Mouse (Mus musculus): ENCODE measurements at regions not wholly inside any gene's neighbourhood (a gene's known extent, or its start where the extent isn't known, plus 50 kb on each side); places are given as distances from the start of the nearest gene placed in this dataset.

GRCm38 (mm10) chr16:91174401-91174800 lies 50.9 kb upstream of the Olig2 start:
- no peak for ATAC-seq (ENCODE audit: low FRiP score, low TSS enrichment)
- 55% methylated on average over 4 of the region's 4 CpGs for WGBS

More at GRCm38 (mm10) chr16:91174401-91174800, 50.9 kb upstream of the Olig2 start:
- no peak for DNase-seq (ENCODE audit: low spot score)
- Histone ChIP-seq H3K4me1 (replicated peaks; ENCODE audit: control insufficient read depth, insufficient read depth) (no peaks in the 10 kb centered on the region), H3K9ac (ENCODE audit: low read length) (no peak overlapping the region), H3K27me3 (ENCODE audit: control insufficient read depth, insufficient read depth, low read length) (0 out of 2 replicates have a peak, but pooled peaks cover 2% of the 10 kb centered on the region), H3K4me3 (ENCODE audit: low read depth, low read length) (no peak overlapping the region), H3K4me2 (replicated peaks; ENCODE audit: low read depth) (no peak overlapping the region), H3K27ac (replicated peaks) (no peak overlapping the region), H3K36me3 (ENCODE audit: control insufficient read depth, insufficient read depth, low read length) (no peaks in the 10 kb centered on the region), H3K9me3 (ENCODE audit: control insufficient read depth, low read length) (no peaks in the 10 kb centered on the region)
- TF ChIP-seq EP300 (optimal IDR thresholded peaks at IDR 0.05), result no peak
- no peak for TF ChIP-seq CTCF (IDR thresholded peaks at IDR 0.05; ENCODE audit: low read depth)

All from stomach, postnatal 0 days (tissue).